Mouse (Mus musculus) regulatory T cell (primary cell): ENCODE results near the gene Gm21173.
"Not testable (repeated sequence)": the region's sequence is repeated elsewhere in the genome, so short reads cannot be mapped to it uniquely, and the experiment has no call there.

Experiments used
- in situ Hi-C: fragments of 300-600 bp; cut with MboI, MseI; formaldehyde crosslinking; loops from one replicate; pipeline ENCODE4 v1.15.1; 2025; ENCODE audit warnings: high pct_unique_total_duplicates

Gm21173 gene

GRCm38 (mm10) chrY:76761300-76761699, at the start of gene Gm21173:
Gene Gm21173, plus strand, starts transcription at chrY:76761600.
- in situ Hi-C loops, result not testable (repeated sequence)
